Mouse (Mus musculus): Measurements from ENCODE around the gene Amz1.

DNA sequence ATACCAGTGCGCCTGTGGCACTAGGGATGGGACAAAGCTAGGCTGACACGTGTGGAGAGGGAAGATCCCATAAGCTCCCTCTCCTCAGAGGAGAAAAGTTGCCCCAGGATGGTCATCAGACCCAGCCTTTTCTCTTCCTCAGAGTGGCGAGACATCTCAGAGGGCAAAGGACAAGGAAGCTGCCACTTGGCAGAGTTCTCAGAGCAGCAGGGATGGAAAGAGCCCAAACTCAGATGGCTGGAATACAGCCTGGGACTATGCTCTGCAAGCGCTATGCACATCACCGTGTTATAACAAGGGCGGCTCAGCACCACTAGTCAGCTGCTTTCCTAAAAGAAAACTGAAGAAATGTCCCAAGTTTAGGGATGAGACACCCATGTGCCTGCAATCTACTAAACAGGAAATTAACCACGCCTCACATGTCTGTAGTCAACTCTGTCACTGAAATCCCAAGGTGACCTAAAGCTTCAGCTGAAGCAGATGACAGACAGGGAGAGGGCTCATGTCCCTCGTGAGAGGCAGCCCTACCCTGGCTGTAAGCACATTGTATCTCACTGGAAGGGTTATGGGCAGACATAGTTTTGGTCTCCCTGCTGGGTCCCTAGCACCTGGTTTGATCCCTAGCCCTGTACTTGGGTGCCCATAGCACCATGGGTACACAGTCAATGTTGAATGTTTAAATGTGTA is 58.1 kb downstream of the Amz1 start:
- TF ChIP-seq CTCF (IDR thresholded peaks at IDR 0.05; ENCODE audit: low read depth, low read length) (no peak), POLR2A (IDR thresholded peaks at IDR 0.05; ENCODE audit: extremely low read depth, insufficient read depth, low read length) (no peak)
